Mouse (Mus musculus) bone marrow, adult 2 months (tissue): Measurements from ENCODE around the gene Ctns. TPM values are rescaled to one million over a fixed set of nuclear protein-coding genes. Genes with fewer than 3 reads are reported as not detected.
A peak's percentile ranks its signal among the peaks of the same experiment; 100 is the strongest.

Experiments
- H3K27ac ChIP-seq: fragments of 200-500 bp; 2 replicates; pipeline ENCODE4 v1.5.1; 2012; ENCODE audit warnings: low read depth, mild to moderate bottlenecking, control low read depth, inconsistent platforms, low read length; ENCODE audit not compliant: control insufficient read depth, poor library complexity, insufficient read depth
- H3K4me1 ChIP-seq: fragments of 200-500 bp; 2 replicates; pipeline ENCODE4 v1.6.1; 2011; ENCODE audit warnings: low read length; ENCODE audit not compliant: control insufficient read depth, insufficient read depth
- H3K4me3 ChIP-seq: fragments of 200-500 bp; replicated peaks from 2 replicates; pipeline ENCODE3; 2011; ENCODE audit warnings: mild to moderate bottlenecking, low read depth, low read length, control low read depth; ENCODE audit not compliant: control insufficient read depth
- CTCF ChIP-seq: fragments of 200-500 bp; IDR thresholded peaks from 2 replicates; pipeline ENCODE4 v1.5.1; 2011; ENCODE audit warnings: low read length, control low read depth; ENCODE audit not compliant: control insufficient read depth, insufficient read depth
- POLR2A ChIP-seq: fragments of 200-500 bp; IDR thresholded peaks from 2 replicates; pipeline ENCODE4 v1.6.1; 2011; ENCODE audit warnings: low read depth, mild to moderate bottlenecking, control low read depth, low read length, borderline replicate concordance; ENCODE audit not compliant: control insufficient read depth
- WGBS: fragments of 180-500 bp; shearing (Covaris S2); methylation state at CpG from one replicate; pipeline ENCODE4 v1.1.7; 2018; 5-methylcytosine and 5-hydroxymethylcytosine counted together
- polyA plus RNA-seq: library from polyadenylated mRNA; stranded (reverse); fragments of >200 nt; gene quantifications from 2 replicates; pipeline ENCODE4 v1.2.4, GENCODE M21; 2011; ENCODE audit warnings: low replicate concordance; ENCODE audit not compliant: missing spikeins, insufficient read depth, insufficient read length

The Ctns gene
- 9.3 and 10.2 TPM in 2 replicates for polyA plus RNA-seq

- H3K27ac ChIP-seq, result peak within 1 kb of the TSS; percentile 51
- TF ChIP-seq CTCF (no peak), POLR2A (no peak)
- peak within 1 kb of the TSS; percentile 92 for H3K4me3 ChIP-seq
- H3K4me1 ChIP-seq, result no peaks in the 10 kb centered on the region
- under 1% methylated on average over 22 of the region's 22 CpGs for WGBS
Measured at GRCm38 (mm10) chr11:73198603-73199229, at the start of gene Ctns. Gene Ctns (minus strand): TSS chr11:73199042.

DNA sequence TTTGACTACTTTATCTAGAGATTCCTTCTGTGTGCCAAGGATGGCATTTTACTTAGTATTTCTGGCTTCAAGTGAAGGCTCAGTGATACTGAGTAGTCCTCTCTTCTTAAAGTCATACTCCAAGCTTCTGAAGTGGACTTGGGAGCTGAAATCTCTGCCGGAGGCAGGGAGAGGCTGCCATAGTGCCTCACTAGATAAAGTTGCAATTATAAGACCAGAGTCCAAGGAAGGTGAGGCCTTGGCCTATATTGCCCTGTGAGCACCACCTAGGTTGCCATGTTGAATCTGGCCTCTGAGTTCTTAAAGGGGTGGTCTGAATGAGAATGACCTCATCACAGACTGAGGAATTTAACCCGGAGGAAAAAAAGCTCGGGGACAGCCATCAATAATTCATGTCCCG lies 43.9 kb upstream of the Ctns start:
- H3K4me1 ChIP-seq, result no peaks in the 10 kb centered on the region
- H3K4me3 ChIP-seq, result no peak overlapping the region
- TF ChIP-seq CTCF, result no peak
- TF ChIP-seq POLR2A, result no peak
- WGBS, result 81% methylated on average over 4 of the region's 4 CpGs
- H3K27ac ChIP-seq, result no peak overlapping the region

DNA sequence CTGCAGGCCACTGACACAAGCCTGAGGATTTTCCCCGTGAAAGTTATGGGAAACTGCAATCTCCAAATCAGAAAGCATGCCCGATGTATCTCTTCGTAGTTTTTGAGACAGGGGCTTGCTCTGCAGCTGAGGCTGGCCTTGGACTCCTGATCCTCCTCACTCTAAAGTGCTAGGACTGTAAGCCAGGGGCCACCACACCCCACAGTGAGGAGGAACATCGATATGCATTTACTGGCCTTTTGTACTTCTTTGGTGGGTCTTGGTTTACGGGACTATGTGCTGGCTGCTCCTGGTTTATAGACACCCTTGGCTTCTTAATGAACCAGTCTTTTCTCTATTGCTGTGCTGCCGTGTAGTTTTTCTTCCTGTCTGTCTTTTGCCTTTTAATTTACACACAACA lies 43.4 kb upstream of the Ctns start:
- Histone ChIP-seq H3K4me1 (no peaks in the 10 kb centered on the region), H3K27ac (no peak overlapping the region), H3K4me3 (no peak overlapping the region)
- TF ChIP-seq POLR2A (no peak), CTCF (no peak)
- WGBS, result 76% methylated on average over 6 of the region's 6 CpGs

- TF ChIP-seq CTCF (no peak), POLR2A (no peak)
- WGBS, result 69% methylated on average over 3 of the region's 3 CpGs
- Histone ChIP-seq H3K27ac (no peak overlapping the region), H3K4me3 (no peak overlapping the region), H3K4me1 (no peaks in the 10 kb centered on the region)
Measured at GRCm38 (mm10) chr11:73236731-73237130, 37.9 kb upstream of the Ctns start.

DNA sequence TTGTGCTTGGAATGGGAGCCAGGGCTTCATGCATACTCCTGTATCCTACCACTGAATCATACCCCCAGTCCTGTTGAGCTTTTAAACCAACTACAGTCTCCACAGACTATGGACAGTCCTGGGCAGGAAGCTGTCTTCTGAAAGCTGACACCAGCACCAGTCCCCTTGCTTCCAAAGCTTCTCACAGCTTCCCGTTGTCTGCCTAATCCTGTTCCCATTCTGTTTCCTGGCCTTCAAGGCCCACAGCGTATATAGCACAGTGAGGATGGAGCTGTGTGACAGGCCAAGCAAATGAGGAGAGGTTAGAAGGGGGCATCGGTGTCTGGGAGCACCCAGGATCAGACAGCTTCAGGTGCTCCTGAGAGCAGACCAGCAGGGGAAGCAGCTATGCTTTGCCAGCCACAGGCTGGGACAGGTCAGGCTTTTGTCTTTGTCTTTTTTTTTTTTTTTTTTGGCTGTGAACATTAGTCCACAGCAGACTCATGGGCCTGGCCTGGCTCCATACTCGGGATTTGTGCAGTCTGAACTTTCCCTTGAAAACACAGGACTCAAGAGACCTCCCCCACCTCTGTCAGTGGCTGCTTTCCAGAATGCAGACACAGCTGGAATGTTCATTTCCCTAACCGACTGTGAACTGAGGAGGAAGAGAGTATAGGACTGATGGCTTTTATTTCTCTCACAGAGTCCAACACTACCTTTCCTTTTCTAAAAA lies 37.3 kb upstream of the Ctns start:
- H3K4me1 ChIP-seq, result no peaks in the 10 kb centered on the region
- H3K27ac ChIP-seq, result no peak overlapping the region
- no peak overlapping the region for H3K4me3 ChIP-seq
- WGBS, result 32% methylated on average over 5 of the region's 5 CpGs
- no peak for TF ChIP-seq CTCF
- TF ChIP-seq POLR2A, result no peak

GRCm38 (mm10) chr11:73233992-73234391 lies 35.1 kb upstream of the Ctns start, which contains the start of gene Trpv1:
Gene Trpv1 (plus strand): TSS chr11:73234292.
- 78% methylated on average over 5 of the region's 5 CpGs for WGBS
- H3K4me3 ChIP-seq, result no peak within 1 kb of the TSS
- H3K27ac ChIP-seq, result no peak within 1 kb of the TSS
- H3K4me1 ChIP-seq, result no peaks in the 10 kb centered on the region
- TF ChIP-seq CTCF (no peak), POLR2A (no peak)

DNA sequence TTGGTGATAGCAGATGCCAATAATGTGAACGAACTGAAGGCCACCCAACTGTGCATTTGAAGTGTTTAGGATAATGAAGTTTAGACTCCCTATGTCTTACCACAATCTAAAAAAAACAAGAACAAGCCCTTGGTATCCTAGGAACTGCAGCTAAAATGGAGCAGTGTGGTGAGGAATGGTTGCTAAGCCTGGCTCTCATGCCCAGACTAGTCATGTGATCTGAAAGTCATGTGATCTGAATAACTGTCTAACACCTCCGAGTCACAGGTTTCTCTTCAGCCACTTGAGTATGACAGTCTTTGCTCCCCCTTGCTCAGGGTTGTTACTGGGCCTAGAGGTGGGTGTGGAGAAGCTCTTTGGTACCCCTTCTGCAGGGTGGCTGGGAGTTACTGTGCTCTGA lies 33.7 kb upstream of the Ctns start:
- H3K27ac ChIP-seq, result no peak overlapping the region
- H3K4me1 ChIP-seq, result no peaks in the 10 kb centered on the region
- 34% methylated on average over 2 of the region's 2 CpGs for WGBS
- H3K4me3 ChIP-seq, result no peak overlapping the region
- no peak for TF ChIP-seq CTCF
- no peak for TF ChIP-seq POLR2A

- WGBS, result 72% methylated on average over 5 of the region's 5 CpGs
- no peaks in the 10 kb centered on the region for H3K4me1 ChIP-seq
- no peak for TF ChIP-seq CTCF
- no peak for TF ChIP-seq POLR2A
- H3K27ac ChIP-seq, result no peak overlapping the region
- H3K4me3 ChIP-seq, result no peak overlapping the region
Measured at GRCm38 (mm10) chr11:73230081-73230480, 31.2 kb upstream of the Ctns start.

GRCm38 (mm10) chr11:73228881-73229280 lies 30.0 kb upstream of the Ctns start:
- H3K4me3 ChIP-seq, result no peak overlapping the region
- H3K4me1 ChIP-seq, result no peaks in the 10 kb centered on the region
- 70% methylated on average over 5 of the region's 5 CpGs for WGBS
- H3K27ac ChIP-seq, result no peak overlapping the region
- TF ChIP-seq CTCF (no peak), POLR2A (no peak)
